Mouse (Mus musculus) ES-CJ7 (cell line): ENCODE results near the gene Tep1.
"Not testable (repeated sequence)": the region's sequence is repeated elsewhere in the genome, so short reads cannot be mapped to it uniquely, and the experiment has no call there.

Source experiments
- DNase-seq: peaks from one replicate; pipeline ENCODE4 v3.0.0; 2011; ENCODE audit warnings: low read depth, low spot score

The Tep1 gene

GRCm38 (mm10) chr14:50869889-50870804 lies at the start of gene Tep1:
Gene Tep1 (minus strand): TSS chr14:50870560.
- DNase-seq = peak; percentile 94

- peak; percentile 70 for DNase-seq
These were observed 41.0 kb upstream of the Tep1 start for GRCm38 (mm10) chr14:50911356-50911755.

- no peak for DNase-seq
These were observed 37.8 kb upstream of the Tep1 start for GRCm38 (mm10) chr14:50908126-50908525.

- not testable (repeated sequence) for DNase-seq
These were observed 35.0 kb upstream of the Tep1 start for GRCm38 (mm10) chr14:50905327-50905726.

- DNase-seq = no peak
These were observed 34.4 kb upstream of the Tep1 start for GRCm38 (mm10) chr14:50904828-50905129.

GRCm38 (mm10) chr14:50903973-50904827 lies 33.8 kb upstream of the Tep1 start:
- DNase-seq = no peak

- not testable (repeated sequence) for DNase-seq
These were observed 27.6 kb upstream of the Tep1 start for GRCm38 (mm10) chr14:50897992-50898391.

- no peak for DNase-seq
These were observed 27.0 kb upstream of the Tep1 start, which contains the start of gene Klhl33 for GRCm38 (mm10) chr14:50897374-50897765. Gene Klhl33 (minus strand): TSS chr14:50897507.

GRCm38 (mm10) chr14:50896747-50897373 lies 26.5 kb upstream of the Tep1 start:
- no peak for DNase-seq

- no peak for DNase-seq
These were observed 25.8 kb upstream of the Tep1 start for GRCm38 (mm10) chr14:50895985-50896746.

- no peak for DNase-seq
These were observed 25.0 kb upstream of the Tep1 start for GRCm38 (mm10) chr14:50895407-50895806.

- DNase-seq = no peak
These were observed 22.4 kb upstream of the Tep1 start for GRCm38 (mm10) chr14:50892541-50893459.

- DNase-seq = no peak
These were observed 21.7 kb upstream of the Tep1 start for GRCm38 (mm10) chr14:50892091-50892490.

- no peak for DNase-seq
These were observed 21.3 kb upstream of the Tep1 start for GRCm38 (mm10) chr14:50891621-50892020.

- DNase-seq = no peak
These were observed 6.0 kb upstream of the Tep1 start for GRCm38 (mm10) chr14:50876236-50876950.

- no peak for DNase-seq
These were observed 5.4 kb upstream of the Tep1 start for GRCm38 (mm10) chr14:50875591-50876230.

GRCm38 (mm10) chr14:50875175-50875574 lies 4.8 kb upstream of the Tep1 start:
- no peak for DNase-seq

- peak; percentile 39 for DNase-seq
These were observed 924 bp upstream of the Tep1 start for GRCm38 (mm10) chr14:50871284-50871683.

- DNase-seq = no peak
These were observed 414 bp upstream of the Tep1 start for GRCm38 (mm10) chr14:50870805-50871143.
